Mouse (Mus musculus) liver, embryonic 14.5 days (tissue): ENCODE results near the gene Phlpp1.

Source experiments
- CTCF ChIP-seq: IDR thresholded peaks from 2 replicates; pipeline ENCODE4 v1.5.1; 2016; ENCODE audit warnings: antibody characterized with exemption, low read depth, control low read depth
- EP300 ChIP-seq: IDR thresholded peaks from 2 replicates; pipeline ENCODE4 v1.6.1; 2016; ENCODE audit warnings: antibody characterized with exemption, low read depth

GRCm38 (mm10) chr1:106275731-106276130, 104.2 kb downstream of the Phlpp1 start:
- TF ChIP-seq EP300 = no peak
- no peak for TF ChIP-seq CTCF
